Mouse (Mus musculus) heart, postnatal 0 days (tissue): ENCODE data around the gene Atp6v1a. TPM values are rescaled to one million over a fixed set of nuclear protein-coding genes. Genes with fewer than 3 reads are reported as not detected.

Source experiments
- ATAC-seq: fragments of 200-750 bp; cut with Nextera tagmentation; 2 replicates; pipeline ENCODE4 v1.8.0; 2017; ENCODE audit warnings: low read depth, moderate number of reproducible peaks, moderate library complexity; ENCODE audit not compliant: insufficient read depth
- DNase-seq: peaks from one replicate; pipeline ENCODE4 v3.0.0-alpha.2; 2016; ENCODE audit warnings: low spot score
- H3K27ac ChIP-seq: fragments of 300-500 bp; sonication (generic); 2 replicates; pipeline ENCODE4 v1.5.1; 2014; ENCODE audit warnings: low read depth, mild to moderate bottlenecking
- H3K27me3 ChIP-seq: fragments of 300-500 bp; sonication (generic); 2 replicates; pipeline ENCODE4 v1.6.1; 2014; ENCODE audit warnings: low read length, mixed read lengths; ENCODE audit not compliant: control insufficient read depth, insufficient read depth
- H3K36me3 ChIP-seq: fragments of 300-500 bp; sonication (generic); replicated peaks from 2 replicates; pipeline ENCODE4 v1.6.1; 2014; ENCODE audit warnings: low read length, mixed read lengths; ENCODE audit not compliant: control insufficient read depth, insufficient read depth
- H3K4me1 ChIP-seq: fragments of 300-500 bp; sonication (generic); 2 replicates; pipeline ENCODE4 v1.6.1; 2014; ENCODE audit warnings: antibody characterized with exemption; ENCODE audit not compliant: control insufficient read depth, insufficient read depth
- H3K4me2 ChIP-seq: fragments of 300-500 bp; sonication (generic); 2 replicates; pipeline ENCODE4 v1.6.1; 2014; ENCODE audit warnings: low read depth, mild to moderate bottlenecking, low read length, moderate library complexity
- H3K4me3 ChIP-seq: fragments of 300-500 bp; sonication (generic); 2 replicates; pipeline ENCODE4 v1.5.1; 2014; ENCODE audit warnings: low read depth, low read length
- H3K9ac ChIP-seq: fragments of 300-500 bp; sonication (generic); replicated peaks from 2 replicates; pipeline ENCODE4 v1.6.1; 2014; ENCODE audit warnings: low read depth, low read length, mixed read lengths
- H3K9me3 ChIP-seq: fragments of 300-500 bp; sonication (generic); replicated peaks from 2 replicates; pipeline ENCODE4 v1.6.1; 2016; ENCODE audit warnings: low read length; ENCODE audit not compliant: control insufficient read depth
- CTCF ChIP-seq: IDR thresholded peaks from 2 replicates; pipeline ENCODE4 v1.5.1; 2016; ENCODE audit warnings: antibody characterized with exemption, control low read depth, low read depth
- EP300 ChIP-seq: IDR thresholded peaks from 2 replicates; pipeline ENCODE4 v1.6.1; 2016; ENCODE audit warnings: antibody characterized with exemption, low read depth
- WGBS: fragments of 180-500 bp; shearing (Covaris S2); extraction: QIAGEN DNeasy Blood & Tissue Kit; methylation state at CpG from one replicate; pipeline ENCODE4 v1.1.7; 2014; 5-methylcytosine and 5-hydroxymethylcytosine counted together
- polyA plus RNA-seq: library from polyadenylated mRNA; unstranded; fragments of >200 nt; fragmentation: Nextera tagmentation; extraction: Ambion mirVana; gene quantifications from 2 replicates; pipeline ENCODE4 v1.2.1, GENCODE M21; 2015
- total RNA-seq: library from RNA; depleted of rRNA; stranded (reverse); fragments of >200 nt; gene quantifications from 2 replicates; pipeline ENCODE4 v1.2.3, GENCODE M21; 2014; ENCODE audit warnings: low replicate concordance; rRNA removed

The Atp6v1a gene
- total and polyA plus RNA-seq, 2 experiments from 2014 or later: 22.3 to 39.4 TPM

DNA sequence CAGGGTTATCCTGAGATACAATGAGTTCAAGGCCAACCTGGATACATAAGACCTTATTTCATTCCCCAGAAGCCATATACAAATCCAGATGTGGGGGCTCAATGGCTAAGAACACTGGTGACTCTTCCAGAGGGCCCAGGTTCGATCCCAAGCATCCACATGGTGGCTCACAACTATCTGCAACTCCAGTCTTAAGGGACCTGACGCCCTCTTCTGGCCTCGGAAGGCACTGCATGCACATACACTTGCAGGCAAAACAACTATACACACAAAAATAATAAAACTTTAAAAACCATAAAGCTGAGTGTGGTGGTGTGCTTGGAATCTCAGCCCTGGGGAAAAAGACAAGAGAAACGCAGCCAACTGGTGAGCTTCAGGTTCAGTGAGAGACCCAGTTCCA, 100.4 kb downstream of the Atp6v1a start:
- WGBS: 83% methylated on average over 4 of the region's 4 CpGs
- Histone ChIP-seq H3K27me3 (no peaks in the 10 kb centered on the region), H3K36me3 (no peaks in the 10 kb centered on the region), H3K4me3 (no peak overlapping the region), H3K9me3 (no peaks in the 10 kb centered on the region), H3K4me2 (no peak overlapping the region), H3K27ac (no peak overlapping the region), H3K9ac (no peak overlapping the region), H3K4me1 (no peaks in the 10 kb centered on the region)
- TF ChIP-seq CTCF (no peak), EP300 (no peak)
- DNase-seq (no peak), ATAC-seq (no peak)

Other genes with a start within 250 kb of the Atp6v1a start
- 0.04 TPM in 1 of 2 replicates, not detected in the other for gene Ccdc191, start 249.9 kb downstream of the Atp6v1a start, total RNA-seq
- 5.8 and 7.8 TPM in 2 replicates for gene Ccdc191, start 249.9 kb downstream of the Atp6v1a start, polyA plus RNA-seq
- gene Qtrt2, start 212.9 kb downstream of the Atp6v1a start, total RNA-seq: 10.6 and 30.0 TPM in 2 replicates
- gene Qtrt2, start 212.9 kb downstream of the Atp6v1a start, polyA plus RNA-seq: 8.7 and 9.5 TPM in 2 replicates
- 0.46 and 0.58 TPM in 2 replicates for gene Zdhhc23, start 159.9 kb downstream of the Atp6v1a start, total RNA-seq
- 0.59 and 0.72 TPM in 2 replicates for gene Zdhhc23, start 159.9 kb downstream of the Atp6v1a start, polyA plus RNA-seq
- 1.0 TPM in 2 replicates for gene Gramd1c, start 76.4 kb downstream of the Atp6v1a start, total RNA-seq
- 2.0 and 2.7 TPM in 2 replicates for gene Gramd1c, start 76.4 kb downstream of the Atp6v1a start, polyA plus RNA-seq
- gene Naa50, start 125 bp upstream of the Atp6v1a start, total RNA-seq: 8.5 and 19.9 TPM in 2 replicates
- gene Naa50, start 125 bp upstream of the Atp6v1a start, polyA plus RNA-seq: 50.1 and 57.6 TPM in 2 replicates
- 9.6 and 9.9 TPM in 2 replicates for gene Usf3, start 33.5 kb upstream of the Atp6v1a start, total RNA-seq
- gene Usf3, start 33.5 kb upstream of the Atp6v1a start, polyA plus RNA-seq: 1.1 and 1.4 TPM in 2 replicates
- 0.39 TPM in 1 of 2 replicates, not detected in the other for gene Sidt1, start 193.5 kb upstream of the Atp6v1a start, total RNA-seq
- gene Sidt1, start 193.5 kb upstream of the Atp6v1a start, polyA plus RNA-seq: 0.05 and 0.10 TPM in 2 replicates
- 8.4 and 13.5 TPM in 2 replicates for gene Spice1, start 207.4 kb upstream of the Atp6v1a start, total RNA-seq
- 6.0 and 8.5 TPM in 2 replicates for gene Spice1, start 207.4 kb upstream of the Atp6v1a start, polyA plus RNA-seq